Mouse (Mus musculus): ENCODE results near the gene Csnk1e.

Gene Csnk1e

DNA sequence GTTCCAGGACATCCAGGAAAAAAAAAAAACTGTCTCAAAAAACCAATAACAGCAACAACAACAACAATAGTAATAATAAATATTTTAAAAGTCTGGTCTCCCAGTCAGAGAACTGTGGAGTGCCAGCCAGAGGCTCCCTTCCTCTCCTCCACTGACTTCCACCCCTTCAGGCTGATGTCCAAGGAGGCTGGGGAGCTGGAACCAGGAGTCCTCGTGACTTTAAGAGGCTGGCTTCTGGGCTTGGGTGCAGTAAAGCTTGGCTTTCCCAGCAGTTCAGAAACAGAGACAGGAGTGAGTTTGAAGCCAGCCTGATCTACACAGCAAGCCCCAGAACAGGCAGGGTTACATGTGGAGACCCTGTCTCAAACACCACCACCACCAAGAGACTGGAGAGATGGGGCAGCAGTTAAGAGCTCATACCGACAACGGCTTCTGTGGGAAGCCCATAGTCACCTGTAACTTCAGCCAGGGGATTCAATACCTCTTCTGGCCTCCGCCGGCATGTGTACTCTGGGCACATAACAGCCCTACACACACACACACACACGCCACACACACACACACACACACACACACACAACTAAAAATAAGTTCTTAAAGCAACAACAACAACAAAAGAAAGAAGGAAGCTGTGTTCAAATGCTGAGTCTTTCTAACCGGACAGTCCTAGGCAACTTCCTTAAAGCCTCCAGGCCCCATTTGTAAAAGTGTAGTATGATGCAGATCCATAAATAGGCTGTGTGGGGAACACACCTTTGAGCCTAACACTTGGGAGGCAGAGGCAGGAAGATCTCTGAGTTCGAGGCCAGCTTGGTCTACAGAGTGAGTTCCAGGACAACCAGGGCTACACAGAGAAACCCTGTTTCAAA, 9.3 kb downstream of the Csnk1e start:
- intact Hi-C loops (cut with DNase I) = loop anchor here (5.0 kb wide), 1 partner anchor 39 kb away; no protein-coding TSS in a partner anchor

DNA sequence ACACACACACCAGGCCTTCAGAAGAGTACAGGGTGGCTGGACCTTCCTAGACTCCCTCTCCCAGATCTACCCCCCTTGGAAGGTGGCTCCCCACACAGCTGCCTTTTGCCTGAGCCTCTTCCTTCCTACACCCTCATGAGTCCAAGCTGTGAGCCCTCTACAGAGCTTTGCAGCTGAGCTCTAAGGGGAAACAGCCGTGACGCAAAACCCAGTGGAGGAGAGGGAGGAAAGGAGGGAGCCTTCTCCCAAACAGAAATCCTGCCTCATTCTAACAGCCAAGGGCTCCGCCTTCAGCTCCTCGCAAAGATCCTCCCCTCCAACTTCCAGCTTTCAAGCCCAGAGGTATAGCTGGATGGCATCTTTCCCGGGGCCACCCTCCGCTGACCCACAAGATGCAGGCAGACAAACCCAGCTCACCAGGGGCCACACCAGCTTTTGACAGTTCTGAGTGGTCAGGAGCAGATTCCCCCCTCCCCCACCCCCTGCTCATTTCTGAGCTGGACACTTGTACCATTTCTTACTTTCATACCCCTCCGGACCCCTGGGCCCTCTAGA, 11.4 kb downstream of the Csnk1e start:
- intact Hi-C loops (cut with DNase I) = no loop called here

DNA sequence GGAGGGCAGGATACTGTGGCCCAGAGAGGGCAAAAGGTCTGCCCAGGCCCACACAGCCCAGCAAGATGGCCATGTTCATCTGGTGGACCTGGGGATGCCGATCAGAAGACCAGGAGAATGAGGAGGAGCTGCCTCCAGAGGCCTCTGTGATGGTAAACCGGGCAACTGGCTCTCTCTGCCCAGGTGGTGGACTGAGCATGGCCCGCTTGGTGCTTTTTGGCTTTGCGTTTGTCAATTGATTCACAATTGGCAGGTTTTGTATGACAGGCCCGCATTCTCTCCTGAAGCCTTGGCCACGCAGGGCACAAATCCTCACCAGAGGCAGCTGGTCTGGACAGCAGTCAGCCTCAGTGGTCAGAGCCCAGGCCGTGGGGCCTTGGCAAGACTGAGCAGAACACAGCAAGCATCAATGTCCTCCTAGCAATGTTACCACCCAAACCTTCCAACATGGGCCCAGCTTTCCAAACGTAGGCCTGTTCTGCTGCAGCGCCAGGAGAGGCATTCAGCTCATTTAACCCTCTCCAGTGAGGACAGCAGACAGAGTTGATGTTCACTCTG, 12.3 kb downstream of the Csnk1e start:
- intact Hi-C loops (cut with DNase I) = no loop called here

DNA sequence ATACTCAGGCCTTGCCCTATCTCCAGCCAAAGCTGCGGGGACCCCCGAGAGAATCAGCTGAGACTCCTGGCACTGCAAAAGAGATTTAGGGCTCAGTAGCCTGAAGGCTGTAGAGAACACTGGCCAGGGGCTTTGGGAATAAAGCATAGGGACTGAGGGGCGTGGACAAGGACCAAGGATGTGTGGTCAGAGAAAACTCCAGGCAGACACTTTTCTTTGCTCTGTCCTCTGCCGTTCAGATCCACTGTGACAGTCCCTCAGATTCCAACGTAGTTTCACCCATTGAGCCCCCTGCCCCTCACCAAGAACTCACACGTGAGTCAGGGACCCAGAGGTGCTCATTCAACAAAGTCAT, 13.1 kb downstream of the Csnk1e start:
- intact Hi-C loops (cut with DNase I) = no loop called here

DNA sequence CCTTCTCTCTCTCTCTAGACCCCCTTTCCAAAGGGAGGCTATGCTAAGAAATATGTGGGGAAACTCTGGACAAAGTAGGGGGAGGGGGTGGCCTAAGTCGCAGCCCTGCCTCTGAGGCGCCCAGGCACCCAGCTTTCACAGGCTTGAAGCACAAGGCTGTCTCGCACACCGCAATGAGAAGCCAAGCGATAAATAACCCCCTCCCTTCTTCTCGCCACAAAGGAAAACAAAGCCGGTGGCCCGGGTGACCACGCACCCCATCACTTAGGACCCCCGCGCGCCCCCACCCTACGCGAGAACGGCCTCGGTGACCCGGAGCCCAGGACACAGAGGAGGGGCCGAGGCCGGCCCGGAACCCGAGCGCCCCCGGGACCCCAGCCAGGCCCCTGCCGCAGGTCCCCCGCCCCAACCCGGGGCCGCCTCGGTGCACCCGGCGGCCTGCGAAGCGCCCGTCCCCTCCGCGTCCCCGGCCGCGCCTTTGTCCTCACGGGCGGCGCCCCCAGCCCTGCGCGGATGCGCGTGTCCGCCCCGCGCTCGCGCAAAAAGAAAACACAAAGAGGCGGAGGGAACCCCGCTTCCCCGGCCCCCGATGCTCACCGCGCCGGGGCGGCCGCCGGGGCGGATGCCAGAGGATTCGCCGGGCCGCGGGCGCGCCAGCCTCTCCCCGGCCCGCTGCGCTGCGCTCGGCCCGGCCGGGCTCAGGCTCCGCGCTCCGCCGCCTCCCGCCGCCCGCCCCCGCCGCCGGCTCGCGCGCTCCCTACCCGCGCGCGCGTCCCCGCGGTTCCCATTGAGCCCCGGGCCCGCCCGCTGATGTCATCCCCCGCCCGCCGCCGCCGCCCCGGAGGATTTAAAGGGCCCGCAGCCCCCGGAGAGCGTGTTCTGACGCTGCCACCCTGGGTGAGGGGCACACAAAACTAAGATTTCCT, 13.8 kb downstream of the Csnk1e start:
- intact Hi-C loops (cut with DNase I) = no loop called here

DNA sequence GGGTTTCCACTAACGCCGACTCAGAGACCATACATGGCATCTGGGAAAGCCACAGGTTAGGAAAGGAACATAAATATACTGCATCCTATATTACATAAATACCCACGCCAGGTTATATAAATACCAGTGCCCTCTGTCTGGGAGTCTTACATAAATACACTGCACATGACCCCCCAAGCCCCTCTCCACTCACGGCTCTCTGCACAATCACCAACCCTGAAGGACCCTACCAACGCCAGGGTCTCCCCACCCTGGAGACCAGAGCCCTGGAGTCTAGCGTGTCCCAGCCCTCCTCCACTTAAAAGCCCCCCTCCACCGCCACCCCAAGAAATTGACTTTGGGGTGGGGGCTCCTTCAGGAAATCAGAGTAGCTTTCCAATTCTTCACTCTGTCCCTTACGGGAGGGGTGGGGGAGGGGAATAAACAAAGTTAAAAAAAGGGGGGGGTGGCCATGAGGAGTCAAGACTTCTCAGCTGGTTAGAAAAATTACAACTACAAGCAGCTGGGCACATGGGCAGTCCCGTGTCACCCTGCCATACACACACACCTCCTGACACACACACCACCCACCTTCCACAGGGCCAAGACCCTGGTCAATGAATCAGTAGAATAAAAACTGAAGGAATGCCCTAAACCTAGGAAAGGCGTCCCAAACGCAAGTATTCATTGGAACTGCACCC, 14.6 kb downstream of the Csnk1e start:
- intact Hi-C loops (cut with DNase I) = no loop called here

- intact Hi-C loops (cut with DNase I) = no loop called here
These were observed 15.1 kb downstream of the Csnk1e start for GRCm38 (mm10) chr15:79440223-79440622.

- intact Hi-C loops (cut with DNase I) = no loop called here
These were observed 16.0 kb downstream of the Csnk1e start for GRCm38 (mm10) chr15:79439386-79439785.

GRCm38 (mm10) chr15:79438816-79439215, 16.6 kb downstream of the Csnk1e start:
- intact Hi-C loops (cut with DNase I) = no loop called here

DNA sequence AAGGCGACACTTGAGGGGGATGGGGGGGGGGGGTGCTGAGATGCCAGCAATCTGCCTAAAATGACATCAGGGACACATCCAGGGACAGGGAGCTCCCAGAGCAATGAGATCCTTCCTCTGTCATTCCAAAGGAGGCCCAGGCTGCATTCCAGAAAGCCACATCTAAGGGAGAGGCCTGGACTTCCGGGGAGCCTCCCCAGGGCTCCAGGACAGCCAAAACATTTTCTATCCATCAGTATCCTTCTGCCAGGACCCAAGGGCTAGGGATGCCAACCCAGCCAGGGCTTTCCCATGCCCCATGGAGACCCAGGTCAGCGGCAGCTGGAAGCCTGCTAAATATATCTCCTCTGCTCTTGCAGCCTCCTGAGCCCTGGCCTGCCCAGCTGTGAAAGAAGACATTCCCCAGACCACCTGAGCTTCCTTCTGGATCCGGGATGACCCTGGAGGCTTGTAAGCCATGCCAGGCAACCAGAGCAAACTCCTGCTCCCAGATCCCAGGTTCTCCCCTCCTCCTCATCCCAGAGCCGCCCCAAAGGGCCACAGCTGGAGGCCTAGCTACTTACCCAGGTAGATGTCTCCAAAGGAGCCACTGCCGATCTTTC, 17.1 kb downstream of the Csnk1e start:
- intact Hi-C loops (cut with DNase I) = no loop called here

DNA sequence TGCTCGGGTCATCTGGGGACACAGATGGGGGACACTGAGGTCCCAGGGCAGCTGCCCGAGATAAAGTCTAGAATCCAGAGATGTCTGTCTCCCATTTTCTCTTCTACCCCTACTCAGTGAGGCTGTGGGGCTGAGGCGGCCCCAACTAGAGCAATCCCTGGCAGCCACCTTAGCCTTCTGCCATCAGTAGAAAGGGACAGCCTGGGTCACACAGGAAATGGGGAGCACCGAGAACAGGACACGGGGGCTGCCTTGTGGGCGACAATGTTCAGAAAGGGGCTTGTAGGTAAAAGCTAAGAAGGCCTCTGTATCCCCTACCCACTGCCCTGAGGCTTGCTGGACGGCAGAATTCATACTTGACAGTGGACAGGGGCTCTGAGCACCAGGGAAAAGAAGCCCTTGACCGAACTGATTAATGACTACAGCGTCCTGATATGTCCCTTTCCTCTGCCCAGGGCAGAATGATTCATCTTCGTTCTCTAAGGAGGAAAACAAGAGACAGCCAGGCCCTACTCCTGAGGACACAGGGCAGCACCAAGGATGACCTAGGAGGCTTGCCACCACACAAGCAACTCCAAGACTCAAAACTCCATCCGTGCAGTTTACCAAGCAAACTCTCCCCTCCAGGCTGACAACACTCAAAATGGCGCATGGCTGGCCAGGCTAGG, 17.7 kb downstream of the Csnk1e start:
- intact Hi-C loops (cut with DNase I) = no loop called here

GRCm38 (mm10) chr15:79436481-79436921, 18.9 kb downstream of the Csnk1e start:
- intact Hi-C loops (cut with DNase I) = no loop called here

- intact Hi-C loops (cut with DNase I) = no loop called here
These were observed 20.1 kb downstream of the Csnk1e start for GRCm38 (mm10) chr15:79435191-79435671.

DNA sequence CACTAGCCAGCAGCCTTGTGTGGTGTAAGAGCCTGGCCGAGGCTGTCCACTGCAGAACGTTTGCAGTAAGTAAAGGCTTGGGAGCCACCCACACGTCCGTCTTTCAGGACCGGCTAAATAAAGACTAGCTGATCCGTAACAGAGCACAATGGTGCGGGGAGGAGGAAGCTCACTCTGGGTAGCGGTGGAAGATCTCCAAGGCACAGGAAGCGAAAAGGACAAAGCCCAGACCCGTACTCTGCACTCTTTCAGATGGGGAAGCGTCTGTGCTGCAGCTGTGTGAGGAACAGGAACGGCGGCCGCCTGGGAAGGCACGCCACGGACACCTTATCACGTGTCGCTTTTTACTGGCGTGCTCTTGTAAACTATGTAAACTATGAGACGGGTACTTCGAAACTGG, 22.5 kb downstream of the Csnk1e start:
- intact Hi-C loops (cut with DNase I) = no loop called here

GRCm38 (mm10) chr15:79432328-79432727, 23.0 kb downstream of the Csnk1e start:
- intact Hi-C loops (cut with DNase I) = no loop called here

GRCm38 (mm10) chr15:79431925-79432324, 23.4 kb downstream of the Csnk1e start:
- intact Hi-C loops (cut with DNase I) = no loop called here

GRCm38 (mm10) chr15:79430461-79431000, 24.8 kb downstream of the Csnk1e start:
- intact Hi-C loops (cut with DNase I) = no loop called here

GRCm38 (mm10) chr15:79429994-79430393, 25.4 kb downstream of the Csnk1e start:
- intact Hi-C loops (cut with DNase I) = no loop called here

DNA sequence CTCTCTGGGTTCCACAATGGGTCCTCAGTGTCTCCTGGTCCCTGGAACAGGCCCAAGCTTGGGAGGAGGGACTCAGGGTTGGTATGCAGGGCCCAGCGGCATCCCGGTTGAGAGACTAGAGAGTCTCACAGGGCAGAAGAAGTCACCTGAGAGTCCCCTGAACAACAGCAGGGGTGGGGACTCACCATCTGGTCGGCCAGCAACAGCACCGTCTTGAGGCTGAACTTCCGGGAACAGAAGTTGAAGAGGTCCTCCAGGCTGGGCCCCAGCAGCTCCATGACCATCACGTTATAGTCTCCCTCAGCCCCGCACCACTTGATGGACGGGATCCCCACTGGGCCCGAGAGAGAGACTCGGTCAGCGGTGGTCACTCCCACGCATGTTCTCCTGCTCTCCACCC, 25.8 kb downstream of the Csnk1e start:
- intact Hi-C loops (cut with DNase I) = no loop called here

DNA sequence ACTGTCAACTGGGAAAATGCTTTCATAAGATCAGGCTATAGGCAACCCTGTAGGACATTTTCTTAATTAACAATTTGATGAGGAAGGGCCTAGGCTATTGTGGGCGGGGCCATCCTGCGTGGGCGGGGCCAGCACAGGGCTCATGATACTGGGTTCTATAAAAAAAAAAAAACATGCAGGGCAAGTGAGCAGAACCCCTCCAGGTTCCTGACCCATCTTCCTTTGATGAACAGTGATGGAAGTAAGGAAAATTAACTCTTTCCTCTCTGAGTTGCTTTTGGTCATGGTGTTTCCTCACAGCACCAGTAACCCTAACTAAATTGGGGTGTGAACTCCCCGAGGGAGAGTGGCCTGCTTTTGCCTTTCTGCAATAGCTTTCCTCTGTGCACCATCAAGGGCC, 26.8 kb downstream of the Csnk1e start:
- intact Hi-C loops (cut with DNase I) = no loop called here
